Mouse (Mus musculus) hindbrain, postnatal 0 days (tissue): ENCODE results near the gene Fam19a1. TPM values are rescaled to one million over a fixed set of nuclear protein-coding genes. Genes with fewer than 3 reads are reported as not detected.

ENCODE experiments used
- ATAC-seq: fragments of 200-750 bp; cut with Nextera tagmentation; 2 replicates; pipeline ENCODE4 v1.8.0; 2017; ENCODE audit warnings: mild to moderate bottlenecking, moderate TSS enrichment, moderate library complexity
- DNase-seq: peaks from one replicate; pipeline ENCODE4 v3.0.0-alpha.2; 2015; ENCODE audit warnings: low spot score
- H3K27ac ChIP-seq: fragments of 300-500 bp; sonication (generic); 2 replicates; pipeline ENCODE4 v1.5.1; 2014; ENCODE audit warnings: mild to moderate bottlenecking
- H3K27me3 ChIP-seq: fragments of 300-500 bp; sonication (generic); 2 replicates; pipeline ENCODE4 v1.6.1; 2014; ENCODE audit warnings: low read length, mixed read lengths; ENCODE audit not compliant: insufficient read depth
- H3K36me3 ChIP-seq: fragments of 300-500 bp; sonication (generic); 2 replicates; pipeline ENCODE4 v1.6.1; 2014; ENCODE audit warnings: low read length, mixed read lengths; ENCODE audit not compliant: insufficient read depth
- H3K4me1 ChIP-seq: fragments of 300-500 bp; sonication (generic); 2 replicates; pipeline ENCODE4 v1.6.1; 2014; ENCODE audit warnings: antibody characterized with exemption, low read length, mixed read lengths; ENCODE audit not compliant: insufficient read depth
- H3K4me2 ChIP-seq: fragments of 300-500 bp; sonication (generic); 2 replicates; pipeline ENCODE4 v1.6.1; 2014; ENCODE audit warnings: low read depth, mild to moderate bottlenecking, low read length, moderate library complexity, mixed read lengths
- H3K4me3 ChIP-seq: fragments of 300-500 bp; sonication (generic); 2 replicates; pipeline ENCODE4 v1.5.1; 2014; ENCODE audit warnings: low read length
- H3K9ac ChIP-seq: fragments of 300-500 bp; sonication (generic); replicated peaks from 2 replicates; pipeline ENCODE4 v1.6.1; 2014; ENCODE audit warnings: mild to moderate bottlenecking, low read length, moderate library complexity, mixed read lengths
- H3K9me3 ChIP-seq: fragments of 300-500 bp; sonication (generic); 2 replicates; pipeline ENCODE4 v1.6.1; 2016; ENCODE audit warnings: low read length, mixed read lengths
- CTCF ChIP-seq: IDR thresholded peaks from 2 replicates; pipeline ENCODE4 v1.5.1; 2016; ENCODE audit warnings: antibody characterized with exemption, control low read depth, low read depth
- WGBS: fragments of 180-500 bp; shearing (Covaris S2); extraction: QIAGEN DNeasy Blood & Tissue Kit; methylation state at CpG from one replicate; pipeline ENCODE4 v1.1.7; 2014; 5-methylcytosine and 5-hydroxymethylcytosine counted together
- polyA plus RNA-seq: library from polyadenylated mRNA; unstranded; fragments of >200 nt; fragmentation: Nextera tagmentation; extraction: Ambion mirVana; gene quantifications from 2 replicates; pipeline ENCODE4 v1.2.1, GENCODE M21; 2015
- total RNA-seq: library from RNA; depleted of rRNA; stranded (reverse); fragments of >200 nt; gene quantifications from 2 replicates; pipeline ENCODE4 v1.2.3, GENCODE M21; 2014

Gene Fam19a1
- total and polyA plus RNA-seq, 2 experiments from 2014 or later: 10.8 to 13.3 TPM

GRCm38 (mm10) chr6:96419704-96420382, 306.9 kb downstream of the Fam19a1 start:
- no peak overlapping the region for H3K4me2 ChIP-seq
- H3K36me3 ChIP-seq: no peaks in the 10 kb centered on the region
- H3K4me3 ChIP-seq: no peak overlapping the region
- no peak overlapping the region for H3K27ac ChIP-seq
- ATAC-seq (no peak), DNase-seq (no peak)
- TF ChIP-seq CTCF: no peak
- no peak overlapping the region for H3K9ac ChIP-seq
- H3K9me3 ChIP-seq: no peaks in the 10 kb centered on the region
- H3K27me3 ChIP-seq: no peaks in the 10 kb centered on the region
- no peaks in the 10 kb centered on the region for H3K4me1 ChIP-seq
- 47% methylated on average over 5 of the region's 5 CpGs for WGBS

- Histone ChIP-seq H3K36me3 (no peaks in the 10 kb centered on the region), H3K27me3 (no peaks in the 10 kb centered on the region), H3K4me3 (no peak overlapping the region), H3K9ac (no peak overlapping the region), H3K9me3 (no peaks in the 10 kb centered on the region), H3K4me2 (no peak overlapping the region), H3K27ac (no peak overlapping the region), H3K4me1 (no peaks in the 10 kb centered on the region)
- DNase-seq (no peak), ATAC-seq (no peak)
- TF ChIP-seq CTCF: no peak
- 11% methylated on average over 2 of the region's 2 CpGs for WGBS
These were observed 307.6 kb downstream of the Fam19a1 start for GRCm38 (mm10) chr6:96420515-96420914.

GRCm38 (mm10) chr6:96429390-96429789, 316.4 kb downstream of the Fam19a1 start:
- H3K4me1 ChIP-seq: no peaks in the 10 kb centered on the region
- no peaks in the 10 kb centered on the region for H3K9me3 ChIP-seq
- ATAC-seq: no peak
- no peak for DNase-seq
- H3K36me3 ChIP-seq: no peaks in the 10 kb centered on the region
- no peak overlapping the region for H3K9ac ChIP-seq
- H3K27me3 ChIP-seq: no peaks in the 10 kb centered on the region
- WGBS: 49% methylated on average over 6 of the region's 6 CpGs
- no peak overlapping the region for H3K27ac ChIP-seq
- H3K4me3 ChIP-seq: no peak overlapping the region
- no peak for TF ChIP-seq CTCF
- H3K4me2 ChIP-seq: no peak overlapping the region

- TF ChIP-seq CTCF: peak; percentile 62
- DNase-seq (peak; percentile 27), ATAC-seq (no peak)
- Histone ChIP-seq H3K27ac (no peak overlapping the region), H3K4me2 (no peak overlapping the region), H3K4me1 (no peaks in the 10 kb centered on the region), H3K9me3 (no peaks in the 10 kb centered on the region), H3K4me3 (no peak overlapping the region), H3K36me3 (no peaks in the 10 kb centered on the region), H3K9ac (no peak overlapping the region), H3K27me3 (no peaks in the 10 kb centered on the region)
- WGBS: 76% methylated on average over 3 of the region's 3 CpGs
These were observed 319.4 kb downstream of the Fam19a1 start for GRCm38 (mm10) chr6:96432397-96432796.

- no peak overlapping the region for H3K9ac ChIP-seq
- no peak for ATAC-seq
- DNase-seq: no peak
- no peak overlapping the region for H3K4me3 ChIP-seq
- H3K4me1 ChIP-seq: no peaks in the 10 kb centered on the region
- no peak overlapping the region for H3K27ac ChIP-seq
- H3K27me3 ChIP-seq: no peaks in the 10 kb centered on the region
- no peak overlapping the region for H3K4me2 ChIP-seq
- no peak for TF ChIP-seq CTCF
- H3K36me3 ChIP-seq: no peaks in the 10 kb centered on the region
- no peaks in the 10 kb centered on the region for H3K9me3 ChIP-seq
- WGBS: 76% methylated on average over 1 of the region's 1 CpGs
These were observed 320.9 kb downstream of the Fam19a1 start for GRCm38 (mm10) chr6:96433896-96434295.

GRCm38 (mm10) chr6:96435545-96435944, 322.6 kb downstream of the Fam19a1 start:
- no peaks in the 10 kb centered on the region for H3K4me1 ChIP-seq
- DNase-seq (no peak), ATAC-seq (no peak)
- H3K9me3 ChIP-seq: no peaks in the 10 kb centered on the region
- no peak overlapping the region for H3K4me2 ChIP-seq
- H3K27me3 ChIP-seq: no peaks in the 10 kb centered on the region
- no peak overlapping the region for H3K27ac ChIP-seq
- no peak overlapping the region for H3K4me3 ChIP-seq
- H3K9ac ChIP-seq: no peak overlapping the region
- 85% methylated on average over 2 of the region's 2 CpGs for WGBS
- H3K36me3 ChIP-seq: no peaks in the 10 kb centered on the region
- no peak for TF ChIP-seq CTCF

GRCm38 (mm10) chr6:96437814-96438213, 324.9 kb downstream of the Fam19a1 start:
- H3K9me3 ChIP-seq: no peaks in the 10 kb centered on the region
- no peaks in the 10 kb centered on the region for H3K4me1 ChIP-seq
- H3K4me2 ChIP-seq: no peak overlapping the region
- no peak for TF ChIP-seq CTCF
- no peak overlapping the region for H3K4me3 ChIP-seq
- 64% methylated on average over 3 of the region's 3 CpGs for WGBS
- no peaks in the 10 kb centered on the region for H3K36me3 ChIP-seq
- H3K9ac ChIP-seq: no peak overlapping the region
- DNase-seq (no peak), ATAC-seq (no peak)
- H3K27me3 ChIP-seq: no peaks in the 10 kb centered on the region
- no peak overlapping the region for H3K27ac ChIP-seq
